Mouse (Mus musculus) Muller cell, postnatal 12 days (primary cell): ENCODE results near the gene Cdk10.
A peak's percentile ranks its signal among the peaks of the same experiment; 100 is the strongest.

ENCODE experiments used
- DNase-seq: peaks from one replicate; pipeline ENCODE4 v3.0.0-alpha.2; 2015; ENCODE audit errors: inconsistent ontology term

Cdk10 gene

GRCm38 (mm10) chr8:123271901-123272300 lies 47.3 kb downstream of the Cdk10 start:
- DNase-seq, result no peak

GRCm38 (mm10) chr8:123274447-123274846 lies 49.8 kb downstream of the Cdk10 start:
- DNase-seq, result no peak

- DNase-seq, result no peak
Observed at GRCm38 (mm10) chr8:123275096-123275495, 50.5 kb downstream of the Cdk10 start.

GRCm38 (mm10) chr8:123278445-123278844 lies 53.8 kb downstream of the Cdk10 start:
- DNase-seq, result peak; percentile 26

- DNase-seq, result no peak
Observed at GRCm38 (mm10) chr8:123279828-123280227, 55.2 kb downstream of the Cdk10 start.

- DNase-seq, result no peak
Observed at GRCm38 (mm10) chr8:123280302-123281094, 55.9 kb downstream of the Cdk10 start.
